Mouse (Mus musculus) liver, embryonic 14.5 days (tissue): ENCODE measurements around the gene Olfr279. TPM values are rescaled to one million over a fixed set of nuclear protein-coding genes. Genes with fewer than 3 reads are reported as not detected.
A peak's percentile ranks its signal among the peaks of the same experiment; 100 is the strongest.

Experiments used
- ATAC-seq: fragments of 200-750 bp; cut with Nextera tagmentation; 2 replicates; pipeline ENCODE4 v1.8.0; 2017; ENCODE audit warnings: moderate number of reproducible peaks, mild to moderate bottlenecking, moderate library complexity; ENCODE audit not compliant: insufficient read depth
- DNase-seq, 3 experiments: peaks; one replicate each; pipeline ENCODE4 v3.0.0-alpha.2; 2012 to 2013; ENCODE audit warnings: low read depth in 3 of 3, low spot score in 3 of 3
- H3K27ac ChIP-seq: fragments of 300-500 bp; sonication (generic); 2 replicates; pipeline ENCODE4 v1.5.1; 2014; ENCODE audit warnings: moderate library complexity, mild to moderate bottlenecking, control low read depth, inconsistent platforms
- H3K27me3 ChIP-seq: fragments of 300-500 bp; sonication (generic); 2 replicates; pipeline ENCODE4 v1.6.1; 2014; ENCODE audit warnings: mild to moderate bottlenecking, low read length, moderate library complexity; ENCODE audit not compliant: control insufficient read depth, insufficient read depth
- H3K36me3 ChIP-seq: fragments of 300-500 bp; sonication (generic); replicated peaks from 2 replicates; pipeline ENCODE4 v1.6.1; 2014; ENCODE audit warnings: low read depth; ENCODE audit not compliant: control insufficient read depth, insufficient read depth
- H3K4me1 ChIP-seq, 2 experiments: fragments of 200-500 bp in 1 of 2; fragments of 300-500 bp in 1 of 2; sonication (generic) in 1 of 2; replicated peaks; 2 replicates each; pipeline ENCODE4 v1.6.1; 2012 to 2014; ENCODE audit warnings: antibody characterized with exemption in 1 of 2, inconsistent platforms in 1 of 2, low read length in 1 of 2; ENCODE audit not compliant: control insufficient read depth in 2 of 2, insufficient read depth in 2 of 2
- H3K4me2 ChIP-seq: fragments of 300-500 bp; sonication (generic); 2 replicates; pipeline ENCODE4 v1.6.1; 2014; ENCODE audit warnings: low read depth, mild to moderate bottlenecking, control low read depth, moderate library complexity
- H3K4me3 ChIP-seq, 2 experiments: fragments of 200-500 bp in 1 of 2; fragments of 300-500 bp in 1 of 2; sonication (generic) in 1 of 2; 2 replicates each; pipeline ENCODE4 v1.5.1; 2012 to 2014; ENCODE audit warnings: low read depth in 2 of 2, low read length in 2 of 2, mild to moderate bottlenecking in 2 of 2, control low read depth in 1 of 2, inconsistent platforms in 1 of 2, moderate library complexity in 1 of 2; ENCODE audit not compliant: insufficient read depth in 1 of 2
- H3K9ac ChIP-seq: fragments of 300-500 bp; sonication (generic); replicated peaks from 2 replicates; pipeline ENCODE4 v1.6.1; 2014; ENCODE audit warnings: mild to moderate bottlenecking, control low read depth, moderate library complexity
- H3K9me3 ChIP-seq: fragments of 300-500 bp; sonication (generic); 2 replicates; pipeline ENCODE4 v1.6.1; 2016; ENCODE audit warnings: low read length, mixed read lengths; ENCODE audit not compliant: control insufficient read depth
- CTCF ChIP-seq: IDR thresholded peaks from 2 replicates; pipeline ENCODE4 v1.5.1; 2016; ENCODE audit warnings: antibody characterized with exemption, low read depth, control low read depth
- EP300 ChIP-seq: IDR thresholded peaks from 2 replicates; pipeline ENCODE4 v1.6.1; 2016; ENCODE audit warnings: antibody characterized with exemption, low read depth
- WGBS: fragments of 180-500 bp; shearing (Covaris S2); extraction: QIAGEN DNeasy Blood & Tissue Kit; methylation state at CpG from one replicate; pipeline ENCODE4 v1.1.7; 2014; ENCODE audit not compliant: insufficient replicate concordance; 5-methylcytosine and 5-hydroxymethylcytosine counted together
- polyA plus RNA-seq, 2 experiments: library from polyadenylated mRNA; depleted of rRNA in 1 of 2; stranded (reverse) in 1 of 2; unstranded in 1 of 2; fragments of >200 nt; fragmentation: Nextera tagmentation in 1 of 2; extraction: Ambion mirVana in 1 of 2; gene quantifications; 2 replicates each; pipeline versions ENCODE4 v1.2.1 to v1.2.3; 2012 to 2014

The Olfr279 gene
- polyA plus RNA-seq, 2 experiments = not detected

GRCm38 (mm10) chr15:98527056-98527771 lies 35.0 kb downstream of the Olfr279 start:
- Histone ChIP-seq H3K9ac (no peak overlapping the region), H3K36me3 (peaks cover 78% of the 10 kb centered on the region), H3K9me3 (no peaks in the 10 kb centered on the region), H3K4me3 (no peak overlapping the region), H3K27me3 (no peaks in the 10 kb centered on the region), H3K4me2 (no peak overlapping the region), H3K27ac (no peak overlapping the region), H3K4me1 (peaks cover 4 to 6% of the 10 kb centered on the region in 2 experiments)
- TF ChIP-seq EP300 (no peak), CTCF (no peak)
- WGBS = 86% methylated on average over 5 of the region's 5 CpGs
- ATAC-seq (no peak), DNase-seq (no peak)

- ATAC-seq (no peak), DNase-seq (no peak)
- Histone ChIP-seq H3K9ac (no peak overlapping the region), H3K27ac (no peak overlapping the region), H3K4me2 (no peak overlapping the region), H3K27me3 (no peaks in the 10 kb centered on the region), H3K4me3 (no peak overlapping the region), H3K4me1 (peaks cover 8 to 10% of the 10 kb centered on the region in 2 experiments), H3K36me3 (peaks cover 69% of the 10 kb centered on the region), H3K9me3 (no peaks in the 10 kb centered on the region)
- TF ChIP-seq EP300 = no peak
- no peak for TF ChIP-seq CTCF
- 84% methylated on average over 5 of the region's 5 CpGs for WGBS
These were observed 35.9 kb downstream of the Olfr279 start for GRCm38 (mm10) chr15:98528066-98528563.

- TF ChIP-seq EP300 (no peak), CTCF (no peak)
- 13% methylated on average over 5 of the region's 5 CpGs for WGBS
- Histone ChIP-seq H3K27ac (no peak overlapping the region; the same call in 1 of the 2 replicates), H3K27me3 (no peaks in the 10 kb centered on the region), H3K36me3 (peaks cover 35% of the 10 kb centered on the region), H3K4me2 (peak overlapping the region; percentile 94), H3K4me1 (peaks cover 3 to 6% of the 10 kb centered on the region in 2 experiments), H3K9ac (peak overlapping the region; percentile 80), H3K4me3 (peak overlapping the region; percentile 72 to 83), H3K9me3 (no peaks in the 10 kb centered on the region)
- DNase-seq = peak in 1 of 3 experiments; percentile 20
- no peak for ATAC-seq
These were observed 40.1 kb downstream of the Olfr279 start for GRCm38 (mm10) chr15:98532281-98532680.

GRCm38 (mm10) chr15:98533035-98533531 lies 40.9 kb downstream of the Olfr279 start:
- H3K9me3 ChIP-seq = no peaks in the 10 kb centered on the region
- ATAC-seq (no peak), DNase-seq (no peak)
- peak overlapping the region; percentile 8 for H3K27ac ChIP-seq
- peaks cover 27% of the 10 kb centered on the region for H3K36me3 ChIP-seq
- H3K9ac ChIP-seq = peak overlapping the region; percentile 80
- TF ChIP-seq EP300 = no peak
- no peak for TF ChIP-seq CTCF
- H3K4me2 ChIP-seq = peak overlapping the region; percentile 94
- H3K4me1 ChIP-seq = peaks cover 3 to 6% of the 10 kb centered on the region in 2 experiments
- under 1% methylated on average over 18 of the region's 18 CpGs for WGBS
- H3K4me3 ChIP-seq = peak overlapping the region; percentile 72 to 83
- H3K27me3 ChIP-seq = no peaks in the 10 kb centered on the region

GRCm38 (mm10) chr15:98533881-98534627 lies 41.9 kb downstream of the Olfr279 start, which contains the start of gene Kansl2:
TSS of gene Kansl2 (minus strand) at chr15:98534264.
- H3K4me3 ChIP-seq = peak within 1 kb of the TSS; percentile 72 to 83
- peak within 1 kb of the TSS; percentile 80 for H3K9ac ChIP-seq
- H3K27ac ChIP-seq = peak within 1 kb of the TSS; percentile 65
- under 1% methylated on average over 69 of the region's 70 CpGs for WGBS
- DNase-seq = peak; percentile 99
- H3K4me2 ChIP-seq = peak within 1 kb of the TSS; percentile 94
- H3K4me1 ChIP-seq = peaks cover 3 to 6% of the 10 kb centered on the region in 2 experiments
- H3K27me3 ChIP-seq = no peaks in the 10 kb centered on the region
- ATAC-seq = peak; percentile 99
- peaks cover 21% of the 10 kb centered on the region for H3K36me3 ChIP-seq
- no peaks in the 10 kb centered on the region for H3K9me3 ChIP-seq
- no peak for TF ChIP-seq EP300
- TF ChIP-seq CTCF = peak; percentile 20; the same call in 1 of the 2 replicates
